Mouse (Mus musculus) macrophage (primary cell): ENCODE results near the gene Fkbp5. TPM values are rescaled to one million over a fixed set of nuclear protein-coding genes. Genes with fewer than 3 reads are reported as not detected.
A peak's percentile ranks its signal among the peaks of the same experiment; 100 is the strongest.

ENCODE experiments used
- H3K27ac ChIP-seq: fragments of 350-480 bp; formaldehyde crosslinking; 2 replicates; pipeline ENCODE4 v1.9.0; 2021
- H3K36me3 ChIP-seq: fragments of 350-480 bp; formaldehyde crosslinking; 2 replicates; pipeline ENCODE4 v1.9.0; 2021; ENCODE audit errors: inconsistent target
- H3K4me3 ChIP-seq: fragments of 350-480 bp; formaldehyde crosslinking; 2 replicates; pipeline ENCODE4 v1.9.0; 2021; ENCODE audit errors: inconsistent target
- H3K79me2 ChIP-seq: fragments of 350-480 bp; formaldehyde crosslinking; 2 replicates; pipeline ENCODE4 v1.9.0; 2021; ENCODE audit errors: inconsistent target
- WGBS: methylation state at CpG from one replicate; pipeline ENCODE4 v1.1.7; 2026; ENCODE audit warnings: inconsistent platforms; ENCODE audit not compliant: missing documents; 5-methylcytosine and 5-hydroxymethylcytosine counted together
- polyA plus RNA-seq: library from polyadenylated mRNA; stranded (reverse); fragments of 250-400 nt; gene quantifications from 3 replicates; pipeline ENCODE4 v1.2.4, GENCODE M21; 2018; ENCODE audit warnings: inconsistent platforms

Fkbp5 gene
- polyA plus RNA-seq, 1 experiment from 2014 or later = 5.8 TPM

- whole genome bisulfite sequencing = 6% methylated on average over 44 of the region's 46 CpGs
- H3K79me2 ChIP-seq = no peaks in the 10 kb centered on the region
- no peaks in the 10 kb centered on the region for H3K36me3 ChIP-seq
- no peak overlapping the region for H3K27ac ChIP-seq
- no peak overlapping the region for H3K4me3 ChIP-seq
These were observed 758 bp upstream of the Fkbp5 start for GRCm38 (mm10) chr17:28517956-28518614.

GRCm38 (mm10) chr17:28516881-28517280 is 446 bp downstream of the Fkbp5 start:
- no peak overlapping the region for H3K4me3 ChIP-seq
- H3K79me2 ChIP-seq = no peaks in the 10 kb centered on the region
- WGBS = 72% methylated on average over 4 of the region's 4 CpGs
- no peak overlapping the region for H3K27ac ChIP-seq
- H3K36me3 ChIP-seq = no peaks in the 10 kb centered on the region

DNA sequence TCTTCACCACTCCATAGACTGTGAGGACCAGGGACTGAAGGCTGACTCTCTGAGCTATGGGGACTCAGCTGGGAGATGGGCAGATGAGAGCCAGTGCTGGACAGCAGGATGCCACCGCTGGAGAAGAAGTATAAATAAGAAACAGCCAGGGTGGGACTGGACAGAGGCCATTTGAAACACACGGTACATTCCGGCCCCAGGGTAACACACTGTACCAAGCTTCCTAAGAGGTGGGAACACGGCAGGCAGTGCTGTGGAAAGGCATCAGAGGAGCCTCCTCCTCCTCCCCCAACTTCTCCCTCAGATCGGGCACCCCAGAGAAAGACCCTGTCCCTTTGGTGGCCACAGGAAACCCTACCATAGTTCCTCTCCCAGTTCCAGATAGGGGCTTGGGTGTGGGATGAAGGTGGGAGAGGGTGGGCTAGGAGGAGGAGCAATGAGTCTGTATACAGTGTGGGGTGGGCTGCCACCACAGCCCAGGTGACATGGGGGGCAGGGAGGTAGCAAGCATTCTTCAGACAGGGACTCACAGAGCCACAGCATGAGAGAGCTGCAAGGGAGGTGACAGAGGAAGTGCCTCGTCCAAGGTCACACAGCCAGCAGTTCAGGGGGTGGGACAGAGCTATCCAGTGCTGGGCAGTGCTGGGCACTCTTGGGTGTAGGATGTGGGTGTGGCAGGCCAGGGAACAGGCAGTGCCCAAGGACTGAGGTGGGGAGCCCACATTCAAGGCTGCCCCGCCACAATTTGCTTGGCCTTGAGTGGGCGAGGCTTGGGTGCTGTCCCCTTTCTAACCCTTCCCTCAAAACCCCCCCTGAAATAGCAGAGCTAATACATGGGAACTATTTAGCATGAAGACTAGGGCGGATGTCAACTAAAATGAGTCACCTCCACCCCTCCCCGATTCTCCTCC is 1.6 kb downstream of the Fkbp5 start:
- no peak overlapping the region for H3K4me3 ChIP-seq
- no peaks in the 10 kb centered on the region for H3K79me2 ChIP-seq
- 60% methylated on average over 9 of the region's 10 CpGs for WGBS
- no peaks in the 10 kb centered on the region for H3K36me3 ChIP-seq
- H3K27ac ChIP-seq = no peak overlapping the region

GRCm38 (mm10) chr17:28514555-28514954 is 2.8 kb downstream of the Fkbp5 start:
- Histone ChIP-seq H3K27ac (peak overlapping the region; percentile 66; the same call in 1 of the 2 replicates), H3K79me2 (no peaks in the 10 kb centered on the region), H3K4me3 (no peak overlapping the region), H3K36me3 (no peaks in the 10 kb centered on the region)
- WGBS = 82% methylated on average over 5 of the region's 5 CpGs

DNA sequence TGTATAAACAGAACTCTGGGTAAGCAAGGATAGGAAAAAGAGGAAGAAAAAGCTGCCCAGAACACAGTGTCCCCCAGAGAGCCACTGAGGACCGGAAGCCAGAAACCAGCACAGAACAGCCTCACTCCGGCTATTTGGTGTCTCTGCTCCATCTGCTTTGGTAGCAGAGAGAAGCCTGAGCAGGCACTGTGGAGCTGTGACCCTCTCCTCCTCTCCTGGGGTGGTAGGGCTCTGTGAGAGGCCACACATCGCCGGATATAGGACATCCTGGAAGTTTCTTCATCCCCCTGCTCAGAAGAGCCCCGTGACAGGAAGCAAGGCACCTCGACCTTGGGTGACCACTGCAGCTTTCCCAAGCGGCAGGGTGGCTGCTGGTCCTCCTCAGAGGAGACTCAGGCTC is 3.5 kb downstream of the Fkbp5 start:
- no peaks in the 10 kb centered on the region for H3K36me3 ChIP-seq
- H3K27ac ChIP-seq = peak overlapping the region; percentile 66
- H3K79me2 ChIP-seq = no peaks in the 10 kb centered on the region
- WGBS = under 1% methylated on average over 7 of the region's 7 CpGs
- H3K4me3 ChIP-seq = no peak overlapping the region

DNA sequence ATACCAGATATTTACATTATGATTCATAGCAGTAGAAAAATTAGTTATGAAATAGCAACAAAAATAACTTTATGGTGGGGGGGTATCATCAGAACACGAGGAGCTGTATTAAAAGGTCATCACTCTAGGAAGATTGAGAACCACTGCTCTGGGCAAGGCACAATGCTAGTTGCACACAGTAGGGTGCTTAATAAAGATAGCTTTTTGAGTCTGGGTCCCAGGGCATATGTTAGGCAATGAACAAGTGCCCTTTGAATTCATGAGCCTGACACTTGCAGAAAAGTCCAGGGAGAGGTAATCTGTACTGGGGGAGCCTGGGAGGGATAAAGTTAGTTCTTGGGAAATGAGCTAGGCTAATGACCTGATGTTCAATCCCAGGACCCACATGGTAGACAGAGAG is 4.0 kb downstream of the Fkbp5 start:
- 27% methylated on average over 1 of the region's 1 CpGs for WGBS
- no peak overlapping the region for H3K4me3 ChIP-seq
- peak overlapping the region; percentile 66 for H3K27ac ChIP-seq

GRCm38 (mm10) chr17:28512696-28513095 is 4.6 kb downstream of the Fkbp5 start:
- H3K36me3 ChIP-seq = no peaks in the 10 kb centered on the region
- H3K27ac ChIP-seq = no peak overlapping the region
- no peak overlapping the region for H3K4me3 ChIP-seq
- no peaks in the 10 kb centered on the region for H3K79me2 ChIP-seq
- 74% methylated on average over 6 of the region's 6 CpGs for WGBS

More for the DNA sequence above, 4.0 kb downstream of the Fkbp5 start:
- H3K79me2 ChIP-seq = no peaks in the 10 kb centered on the region
- no peaks in the 10 kb centered on the region for H3K36me3 ChIP-seq

GRCm38 (mm10) chr17:28511616-28512541 is 5.4 kb downstream of the Fkbp5 start:
- no peak overlapping the region for H3K4me3 ChIP-seq
- no peaks in the 10 kb centered on the region for H3K79me2 ChIP-seq
- H3K27ac ChIP-seq = no peak overlapping the region
- 66% methylated on average over 9 of the region's 9 CpGs for WGBS
- no peaks in the 10 kb centered on the region for H3K36me3 ChIP-seq

- H3K79me2 ChIP-seq = no peaks in the 10 kb centered on the region
- no peak overlapping the region for H3K27ac ChIP-seq
- 12% methylated on average over 23 of the region's 28 CpGs for WGBS
- H3K4me3 ChIP-seq = no peak overlapping the region
- no peaks in the 10 kb centered on the region for H3K36me3 ChIP-seq
These were observed 6.6 kb downstream of the Fkbp5 start for GRCm38 (mm10) chr17:28510445-28511342.

DNA sequence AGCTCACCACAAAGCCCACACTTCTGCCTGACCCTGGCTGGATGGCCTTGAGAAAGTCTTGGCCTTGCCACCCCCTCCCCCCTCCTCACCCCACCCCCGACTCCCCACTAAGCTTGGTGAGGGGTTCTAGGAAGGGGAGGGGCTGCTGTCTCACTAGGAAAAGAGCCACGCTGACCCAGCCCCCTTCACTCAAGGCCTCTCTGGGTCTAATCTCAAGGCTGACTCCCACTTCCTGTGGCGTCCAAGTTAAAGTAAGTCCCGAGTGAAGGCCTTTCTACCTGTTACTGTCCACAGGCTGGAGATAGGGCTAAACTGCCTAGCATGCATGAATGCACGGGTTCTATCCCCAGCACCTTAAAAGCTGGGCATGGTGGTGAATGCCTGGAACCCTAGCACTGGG is 9.8 kb downstream of the Fkbp5 start:
- Histone ChIP-seq H3K36me3 (no peaks in the 10 kb centered on the region), H3K79me2 (no peaks in the 10 kb centered on the region), H3K27ac (no peak overlapping the region), H3K4me3 (no peak overlapping the region)
- 62% methylated on average over 5 of the region's 5 CpGs for WGBS

DNA sequence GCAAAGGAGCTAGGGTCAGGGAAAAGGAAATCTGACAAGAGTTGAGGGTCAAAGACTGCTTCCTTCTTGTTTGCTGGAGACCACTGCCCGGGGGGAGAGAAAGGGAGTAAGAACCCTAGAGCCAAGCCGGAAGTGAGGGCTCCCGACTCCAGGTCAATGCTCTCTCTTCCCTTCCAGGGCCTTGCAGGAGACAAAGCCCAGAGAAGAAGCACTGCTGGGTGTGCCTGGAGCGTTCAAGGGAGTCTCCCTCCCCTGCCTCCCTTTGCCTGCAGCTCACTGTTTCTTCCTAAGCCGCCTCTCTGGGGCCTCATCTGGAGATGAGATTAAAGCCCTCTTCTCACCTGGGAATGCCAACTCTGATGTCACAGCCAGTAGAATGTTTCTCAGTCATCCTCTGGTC is 10.4 kb downstream of the Fkbp5 start:
- Histone ChIP-seq H3K27ac (no peak overlapping the region), H3K4me3 (no peak overlapping the region), H3K79me2 (no peaks in the 10 kb centered on the region), H3K36me3 (no peaks in the 10 kb centered on the region)
- WGBS = 93% methylated on average over 5 of the region's 5 CpGs

- WGBS = 88% methylated on average over 4 of the region's 4 CpGs
- Histone ChIP-seq H3K79me2 (no peaks in the 10 kb centered on the region), H3K36me3 (no peaks in the 10 kb centered on the region), H3K27ac (no peak overlapping the region), H3K4me3 (no peak overlapping the region)
These were observed 11.7 kb downstream of the Fkbp5 start for GRCm38 (mm10) chr17:28505591-28505990.

GRCm38 (mm10) chr17:28504182-28504581 is 13.1 kb downstream of the Fkbp5 start:
- Histone ChIP-seq H3K36me3 (no peaks in the 10 kb centered on the region), H3K79me2 (no peaks in the 10 kb centered on the region), H3K4me3 (no peak overlapping the region), H3K27ac (no peak overlapping the region)
- WGBS = 83% methylated on average over 6 of the region's 6 CpGs
